20 mouse cellular contexts compared by ENCODE assay signal in genomic region chr17:88111081-88111796, GRCm38 (mm10). TPM values are rescaled to one million over a fixed set of nuclear protein-coding genes. Genes with fewer than 3 reads are reported as not detected.
DNase-seq lines count a peak whose midpoint lies in the region; ATAC-seq and TF ChIP-seq lines count a peak whose summit lies in the region.
"Had no signal": no experiment of that assay in that cellular context is flagged by ENCODE, and none has a peak within 500 bp of the region (broad histone marks: within the 10 kb centered on the region; RNA-seq: fewer than 3 reads in every experiment).

No protein-coding gene starts in this region.

- H3K36me3 ChIP-seq in limb, embryonic 14.5 days (ENCODE audit: control insufficient read depth, insufficient read depth, low read length) = no peaks in the 10 kb centered on the region
- H3K36me3 ChIP-seq in limb, embryonic 10.5 days = no peaks in the 10 kb centered on the region
- H3K36me3 ChIP-seq in CH12.LX (replicated peaks in 1 of 2; ENCODE audit: control insufficient read depth in 1 of 2, insufficient read depth in 1 of 2, low read length in 1 of 2) = peaks cover 29 to 33% of the 10 kb centered on the region in 2 experiments
- H3K36me3 ChIP-seq: heart, embryonic 13.5 days; stomach, embryonic 15.5 days had no signal

- dilution Hi-C loops in CH12.LX (cut with MboI; ENCODE audit: extremely low pct_ligation_motif_present, extremely low pct_unique_long_range_greater_than_20kb, low sequenced_read_pairs) = no loop called here

- no peak overlapping the region for H3K4me3 ChIP-seq in limb, embryonic 14.5 days (replicated peaks; ENCODE audit: low read length)
- H3K4me3 ChIP-seq in limb, embryonic 10.5 days = no peak overlapping the region
- peak overlapping the region in 2 of 3 experiments; percentile 49 to 52 for H3K4me3 ChIP-seq in CH12.LX (replicated peaks in 1 of 3; ENCODE audit: low read depth in 2 of 3, low read length in 2 of 3, poor library complexity in 1 of 3)
- H3K4me3 ChIP-seq: erythroblast, embryonic 14.5 days; forebrain, embryonic 13.5 days; heart, embryonic 13.5 days; megakaryocyte, embryonic 14.5 days; stomach, embryonic 15.5 days had no signal

- ATAC-seq in limb, embryonic 14.5 days (ENCODE audit: low FRiP score, low read depth) = no peak; the same call in 1 of the 2 replicates
- ATAC-seq: forebrain, embryonic 13.5 days; midbrain, embryonic 16.5 days had no signal

- H3K4me1 ChIP-seq in limb, embryonic 14.5 days (ENCODE audit: control insufficient read depth, insufficient read depth, low read length) = 0 out of 2 replicates have a peak, but pooled peaks cover 5% of the 10 kb centered on the region
- peaks cover 5% of the 10 kb centered on the region for H3K4me1 ChIP-seq in limb, embryonic 10.5 days
- peaks cover 9 to 46% of the 10 kb centered on the region in 2 experiments for H3K4me1 ChIP-seq in CH12.LX (ENCODE audit: control insufficient read depth in 1 of 2, insufficient read depth in 2 of 2)
- H3K4me1 ChIP-seq: forebrain, embryonic 13.5 days; heart, embryonic 13.5 days; stomach, embryonic 15.5 days had no signal

- no peak overlapping the region for H3K9ac ChIP-seq in limb, embryonic 14.5 days (ENCODE audit: low read depth, low read length, severe bottlenecking)
- peak overlapping the region; percentile 41; the same call in 1 of the 2 replicates for H3K9ac ChIP-seq in CH12.LX (ENCODE audit: insufficient read depth, low read depth)
- H3K9ac ChIP-seq: forebrain, embryonic 13.5 days; heart, embryonic 13.5 days; hindbrain, embryonic 14.5 days; stomach, embryonic 15.5 days had no signal

- H3K79me2 ChIP-seq in CH12.LX (replicated peaks; ENCODE audit: control insufficient read depth, extremely low read depth, insufficient read depth, poor library complexity, severe bottlenecking) = peaks cover 2% of the 10 kb centered on the region

- DNase-seq in heart, adult 11 months = peak; percentile 55
- DNase-seq in heart, adult 8-10 months (ENCODE audit: low spot score) = no peak
- DNase-seq in limb, embryonic 14.5 days (ENCODE audit: low spot score) = peak; percentile 71
- DNase-seq in limb, embryonic 10.5 days (ENCODE audit: low spot score) = no peak
- DNase-seq in CH12.LX (ENCODE audit: extremely low read depth) = no peak
- DNase-seq in gastrocnemius, postnatal 25 days = peak; percentile 42
- no peak for DNase-seq in lung, postnatal 4 days
- DNase-seq: adrenal gland, postnatal 25 days; cerebellum, adult 18-20 months; cerebellum, postnatal 36 days; layer of hippocampus, postnatal 36 days; liver; right cerebral cortex, postnatal 14 days had no signal

- TF ChIP-seq POLR2A in limb, embryonic 14.5 days (IDR thresholded peaks at IDR 0.05; ENCODE audit: borderline replicate concordance, extremely low read depth, insufficient read depth, insufficient read length) = no peak
- TF ChIP-seq POLR2A in CH12.LX (IDR thresholded peaks at IDR 0.05; ENCODE audit: low read depth, low read length) = no peak

- H3K27ac ChIP-seq in limb, embryonic 14.5 days (replicated peaks; ENCODE audit: low read depth, low read length) = no peak overlapping the region
- H3K27ac ChIP-seq in limb, embryonic 10.5 days = no peak overlapping the region
- peak overlapping the region; percentile 98 for H3K27ac ChIP-seq in CH12.LX (ENCODE audit: insufficient read depth, low read depth)
- H3K27ac ChIP-seq: forebrain, embryonic 13.5 days; heart, embryonic 13.5 days; hindbrain, embryonic 14.5 days; stomach, embryonic 15.5 days had no signal

- no peak for TF ChIP-seq EP300 in CH12.LX (IDR thresholded peaks at IDR 0.05; ENCODE audit: low read length)

- WGBS in limb, embryonic 14.5 days = 66% methylated on average over 12 of the region's 12 CpGs
- 90% methylated on average over 12 of the region's 12 CpGs for WGBS in limb, embryonic 10.5 days

- no peak for TF ChIP-seq CTCF in CH12.LX (conservative IDR thresholded peaks at IDR 0.05 in 1 of 2, IDR thresholded peaks at IDR 0.05 in 1 of 2; ENCODE audit: low read depth in 2 of 2, low read length in 2 of 2)

- no peaks in the 10 kb centered on the region for H3K9me3 ChIP-seq in limb, embryonic 14.5 days (ENCODE audit: control insufficient read depth, low read length)
- H3K9me3 ChIP-seq in limb, embryonic 10.5 days (replicated peaks) = no peaks in the 10 kb centered on the region
- peaks cover 33% of the 10 kb centered on the region for H3K9me3 ChIP-seq in CH12.LX (replicated peaks; ENCODE audit: low read length)
- H3K9me3 ChIP-seq: forebrain, embryonic 13.5 days; heart, embryonic 13.5 days; stomach, embryonic 15.5 days had no signal

- H3K27me3 ChIP-seq in limb, embryonic 14.5 days (ENCODE audit: control insufficient read depth, insufficient read depth, low read length) = no peaks in the 10 kb centered on the region
- H3K27me3 ChIP-seq in limb, embryonic 10.5 days (ENCODE audit: low read depth, poor library complexity, severe bottlenecking) = no peaks in the 10 kb centered on the region
- H3K27me3 ChIP-seq in CH12.LX (replicated peaks) = no peaks in the 10 kb centered on the region
- H3K27me3 ChIP-seq: forebrain, embryonic 13.5 days; heart, embryonic 13.5 days; megakaryocyte, embryonic 14.5 days; stomach, embryonic 15.5 days had no signal

- in situ Hi-C loops in CH12.LX (cut with MboI; ENCODE audit: low pct_ligation_motif_present, low pct_unique_long_range_greater_than_20kb, low sequenced_read_pairs) = no loop called here

- TF ChIP-seq RAD21 in CH12.LX (IDR thresholded peaks at IDR 0.05; ENCODE audit: low read depth, low read length) = no peak

- H3K4me2 ChIP-seq in limb, embryonic 14.5 days (replicated peaks; ENCODE audit: low read depth, low read length, severe bottlenecking) = no peak overlapping the region
- peak overlapping the region; percentile 59 for H3K4me2 ChIP-seq in CH12.LX (ENCODE audit: insufficient read depth, low read depth, poor library complexity, severe bottlenecking)
- H3K4me2 ChIP-seq: forebrain, embryonic 13.5 days; heart, embryonic 13.5 days; hindbrain, embryonic 14.5 days; stomach, embryonic 15.5 days had no signal

TF ChIP-seq in CH12.LX, 34 proteins besides CTCF, POLR2A, EP300 and RAD21:
- no peak for TF ChIP-seq ELF1 (IDR thresholded peaks at IDR 0.05; ENCODE audit: low read depth, low read length)
- TF ChIP-seq BHLHE40 (IDR thresholded peaks at IDR 0.05; ENCODE audit: low read depth, low read length) = no peak
- peak; percentile 72; the same call in 1 of the 2 replicates for TF ChIP-seq ZNF384 (IDR thresholded peaks at IDR 0.05; ENCODE audit: low read depth, low read length)
- no peak for TF ChIP-seq ZKSCAN1 (IDR thresholded peaks at IDR 0.05; ENCODE audit: borderline replicate concordance, low read depth, low read length)
- TF ChIP-seq PAX5 (IDR thresholded peaks at IDR 0.05; ENCODE audit: low read length) = no peak
- TF ChIP-seq NELFE (IDR thresholded peaks at IDR 0.05; ENCODE audit: low read depth, low read length) = no peak
- TF ChIP-seq JUND (conservative IDR thresholded peaks at IDR 0.05; ENCODE audit: low read depth, low read length) = no peak
- TF ChIP-seq ETS1 (conservative IDR thresholded peaks at IDR 0.05; ENCODE audit: low read depth, low read length) = no peak

RNA-seq across cellular contexts. Expression of gene Fbxo11, which starts 46.1 kb away (rescaled TPM):
- 10 to 100 TPM; 31.1 to 37.0 (median 35.5) TPM for total RNA-seq in heart, adult 8-10 months (2022)
- polyA plus RNA-seq in limb, embryonic 14.5 days (2012; rRNA removed) = 50.9 and 63.0 TPM in 2 replicates
- polyA plus RNA-seq in limb, embryonic 14.5 days (2014; fragmentation: Nextera tagmentation; extraction: Ambion mirVana) = 29.5 and 34.1 TPM in 2 replicates
- polyA plus RNA-seq in limb, embryonic 10.5 days (2016; fragmentation: Nextera tagmentation; extraction: Ambion mirVana) = 15.5 and 18.0 TPM in 2 replicates
- total RNA-seq in CH12.LX (2012; rRNA removed) (32.1 and 37.6 TPM in 2 replicates), CH12.LX (2014; rRNA removed) (53.9 and 61.0 TPM in 2 replicates)
- polyA plus RNA-seq in CH12.LX (2012; ENCODE audit: insufficient read length, low read depth) = 61.8 and 67.6 TPM in 2 replicates
- 10 to 100 TPM; 27.0 to 27.2 TPM for total RNA-seq in gastrocnemius, postnatal 25 days (2021)

Comparison
In these comparisons a context has a peak if more than half of its experiments do, and no peak if none do; other contexts are left out.
1. DNase-seq: peak in heart, adult 11 months (single experiment), limb, embryonic 14.5 days (single experiment) and gastrocnemius, postnatal 25 days (single experiment); none in heart, adult 8-10 months (single experiment), limb, embryonic 10.5 days (single experiment), CH12.LX (single experiment) and lung, postnatal 4 days (0 of 2).
2. H3K4me3 ChIP-seq: peak in CH12.LX (2 of 3); none in limb, embryonic 14.5 days (single experiment) and limb, embryonic 10.5 days (single experiment).